Mouse (Mus musculus) lung, adult 2 months (tissue): Measurements from ENCODE around the gene Catsperd.

Experiments
- CTCF ChIP-seq: fragments of 200-500 bp; IDR thresholded peaks from 2 replicates; pipeline ENCODE4 v1.5.1; 2011; ENCODE audit warnings: mild to moderate bottlenecking, low read length, control low read depth; ENCODE audit not compliant: insufficient read depth
- POLR2A ChIP-seq: fragments of 200-500 bp; IDR thresholded peaks from 2 replicates; pipeline ENCODE4 v1.6.1; 2011; ENCODE audit warnings: low read depth, mild to moderate bottlenecking, control low read depth, low read length, borderline replicate concordance; ENCODE audit errors: extremely low read depth

GRCm38 (mm10) chr17:56708692-56709091 lies 80.7 kb downstream of the Catsperd start:
- TF ChIP-seq CTCF (no peak), POLR2A (no peak)
